Mouse (Mus musculus) lung, postnatal 0 days (tissue): ENCODE measurements around the gene Trpv5. TPM values are rescaled to one million over a fixed set of nuclear protein-coding genes. Genes with fewer than 3 reads are reported as not detected.

Experiments
- ATAC-seq: fragments of 200-750 bp; cut with Nextera tagmentation; 2 replicates; pipeline ENCODE4 v1.8.0; 2017; ENCODE audit warnings: moderate library complexity
- DNase-seq: peaks from one replicate; pipeline ENCODE4 v3.0.0-alpha.2; 2016; ENCODE audit warnings: low spot score
- H3K27ac ChIP-seq: fragments of 300-500 bp; sonication (generic); 2 replicates; pipeline ENCODE4 v1.5.1; 2014; ENCODE audit warnings: antibody characterized with exemption, mild to moderate bottlenecking, low read length, mixed read lengths
- H3K27me3 ChIP-seq: fragments of 300-500 bp; sonication (generic); replicated peaks from 2 replicates; pipeline ENCODE4 v1.6.1; 2014; ENCODE audit warnings: low read length, mixed read lengths; ENCODE audit not compliant: insufficient read depth
- H3K36me3 ChIP-seq: fragments of 300-500 bp; sonication (generic); 2 replicates; pipeline ENCODE4 v1.6.1; 2014; ENCODE audit warnings: low read length, mixed read lengths; ENCODE audit not compliant: insufficient read depth
- H3K4me1 ChIP-seq: fragments of 300-500 bp; sonication (generic); 2 replicates; pipeline ENCODE4 v1.6.1; 2014; ENCODE audit warnings: antibody characterized with exemption, low read depth, low read length, mixed read lengths; ENCODE audit not compliant: insufficient read depth
- H3K4me2 ChIP-seq: fragments of 300-500 bp; sonication (generic); replicated peaks from 2 replicates; pipeline ENCODE4 v1.6.1; 2014; ENCODE audit warnings: low read depth, mild to moderate bottlenecking, low read length, moderate library complexity, mixed read lengths
- H3K4me3 ChIP-seq: fragments of 300-500 bp; sonication (generic); 2 replicates; pipeline ENCODE4 v1.5.1; 2014; ENCODE audit warnings: low read depth, low read length
- H3K9ac ChIP-seq: fragments of 300-500 bp; sonication (generic); replicated peaks from 2 replicates; pipeline ENCODE4 v1.6.1; 2014; ENCODE audit warnings: low read depth, mild to moderate bottlenecking
- H3K9me3 ChIP-seq: fragments of 300-500 bp; sonication (generic); 2 replicates; pipeline ENCODE4 v1.6.1; 2016; ENCODE audit warnings: low read length, mixed read lengths
- CTCF ChIP-seq: IDR thresholded peaks from 2 replicates; pipeline ENCODE4 v1.5.1; 2016; ENCODE audit warnings: antibody characterized with exemption, mild to moderate bottlenecking
- EP300 ChIP-seq: IDR thresholded peaks from 2 replicates; pipeline ENCODE4 v1.6.1; 2016; ENCODE audit warnings: antibody characterized with exemption, mild to moderate bottlenecking, control low read depth
- WGBS: fragments of 180-500 bp; shearing (Covaris S2); extraction: QIAGEN DNeasy Blood & Tissue Kit; methylation state at CpG from one replicate; pipeline ENCODE4 v1.1.7; 2014; 5-methylcytosine and 5-hydroxymethylcytosine counted together
- polyA plus RNA-seq: library from polyadenylated mRNA; unstranded; fragments of >200 nt; fragmentation: Nextera tagmentation; extraction: Ambion mirVana; gene quantifications from 2 replicates; pipeline ENCODE4 v1.2.1, GENCODE M21; 2015

The Trpv5 gene
- polyA plus RNA-seq, 1 experiment from 2014 or later: not detected

DNA sequence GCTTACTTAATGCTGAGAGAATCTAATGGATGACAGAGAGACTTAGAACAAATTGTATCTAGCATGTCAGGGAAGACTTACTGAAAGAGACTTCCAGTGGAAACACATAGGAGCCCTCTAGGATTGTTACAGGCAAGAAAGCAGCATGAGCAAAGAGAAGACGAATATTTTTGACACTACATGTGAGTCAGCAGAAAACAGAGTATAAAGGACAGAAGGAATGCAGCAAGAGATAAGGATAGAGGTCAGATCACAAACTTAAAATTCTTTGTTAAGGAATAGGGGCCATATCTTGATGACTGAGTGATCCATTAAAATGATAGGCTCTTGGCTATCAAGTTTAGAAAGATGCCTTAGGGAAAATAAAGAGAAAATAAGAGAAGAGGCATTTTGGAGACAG is 20.7 kb upstream of the Trpv5 start:
- no peaks in the 10 kb centered on the region for H3K9me3 ChIP-seq
- no peaks in the 10 kb centered on the region for H3K27me3 ChIP-seq
- TF ChIP-seq EP300: no peak
- H3K4me1 ChIP-seq: no peaks in the 10 kb centered on the region
- no peak overlapping the region for H3K4me2 ChIP-seq
- 46% methylated on average over 1 of the region's 1 CpGs for WGBS
- H3K27ac ChIP-seq: no peak overlapping the region
- H3K4me3 ChIP-seq: no peak overlapping the region
- no peak overlapping the region for H3K9ac ChIP-seq
- DNase-seq (no peak), ATAC-seq (no peak)
- no peaks in the 10 kb centered on the region for H3K36me3 ChIP-seq

DNA sequence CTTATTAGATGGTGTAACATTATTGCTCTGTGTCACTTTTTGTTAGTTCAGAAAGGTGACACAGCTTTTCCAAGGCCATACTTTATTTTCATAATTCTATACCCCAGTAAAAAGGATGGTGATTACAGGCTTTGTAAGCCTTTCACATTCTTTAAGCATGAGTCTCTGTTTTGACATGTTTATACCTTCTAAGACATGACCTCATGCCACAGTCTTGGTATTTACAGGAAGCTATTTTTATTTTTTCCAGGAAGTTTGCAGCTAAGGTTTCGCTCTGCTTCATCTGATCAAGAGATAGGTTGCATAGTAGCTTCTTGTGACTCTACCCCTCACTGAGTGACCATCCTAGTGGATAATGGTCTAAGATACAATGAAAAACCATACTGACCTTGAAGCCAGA is 13.8 kb upstream of the Trpv5 start:
- Histone ChIP-seq H3K9me3 (no peaks in the 10 kb centered on the region), H3K4me2 (no peak overlapping the region), H3K27me3 (no peaks in the 10 kb centered on the region), H3K9ac (no peak overlapping the region), H3K4me1 (no peaks in the 10 kb centered on the region), H3K36me3 (no peaks in the 10 kb centered on the region), H3K4me3 (no peak overlapping the region), H3K27ac (no peak overlapping the region)
- ATAC-seq (no peak), DNase-seq (no peak)
- TF ChIP-seq CTCF (no peak), EP300 (no peak)
- WGBS: 88% methylated on average over 1 of the region's 1 CpGs

DNA sequence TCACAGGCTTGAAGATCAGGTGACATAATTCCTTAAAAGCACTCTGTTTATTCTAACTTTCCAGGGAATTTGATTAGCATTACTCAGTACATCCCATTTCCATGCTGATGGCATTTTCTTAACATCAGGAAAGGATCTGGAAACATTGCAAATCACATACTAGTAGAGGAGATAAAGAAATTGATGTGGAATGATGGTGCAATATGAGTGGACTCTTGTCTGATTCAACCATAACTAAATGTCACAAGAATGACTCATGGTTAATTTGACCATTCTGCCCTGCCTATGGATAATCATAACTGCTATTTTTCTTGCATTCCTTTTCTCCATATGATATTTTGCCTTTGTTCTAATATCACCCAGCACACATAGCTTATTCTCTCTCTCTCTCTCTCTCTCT is 11.6 kb upstream of the Trpv5 start:
- Histone ChIP-seq H3K4me3 (no peak overlapping the region), H3K36me3 (no peaks in the 10 kb centered on the region), H3K27ac (no peak overlapping the region), H3K9me3 (no peaks in the 10 kb centered on the region), H3K27me3 (no peaks in the 10 kb centered on the region), H3K4me2 (no peak overlapping the region), H3K9ac (no peak overlapping the region), H3K4me1 (no peaks in the 10 kb centered on the region)
- no peak for DNase-seq
- TF ChIP-seq EP300: no peak
- no peak for TF ChIP-seq CTCF
- ATAC-seq: no peak

DNA sequence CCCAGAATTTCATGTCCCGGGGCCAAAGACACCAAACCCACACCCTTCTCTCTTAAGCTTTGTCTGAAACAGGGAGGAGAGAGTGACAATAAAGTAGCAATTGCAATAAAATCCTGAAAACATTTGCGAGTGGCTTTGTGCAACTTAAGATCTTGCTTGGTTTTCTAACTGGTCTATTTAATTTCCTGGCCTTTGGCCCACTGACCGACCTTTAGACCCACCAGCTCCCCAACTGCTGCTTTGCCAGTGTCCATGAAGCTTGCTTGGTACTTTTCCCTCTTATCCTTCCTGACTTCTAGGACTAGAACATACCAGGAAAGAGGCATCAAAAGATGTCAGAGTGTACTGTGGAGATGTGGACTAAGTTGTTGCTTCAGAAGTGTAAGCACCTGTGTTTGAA is 5.0 kb upstream of the Trpv5 start:
- H3K9ac ChIP-seq: no peak overlapping the region
- DNase-seq (no peak), ATAC-seq (no peak)
- H3K4me1 ChIP-seq: no peaks in the 10 kb centered on the region
- no peak overlapping the region for H3K4me2 ChIP-seq
- no peak for TF ChIP-seq CTCF
- TF ChIP-seq EP300: no peak
- no peak overlapping the region for H3K27ac ChIP-seq
- 78% methylated on average over 3 of the region's 3 CpGs for WGBS
- no peak overlapping the region for H3K4me3 ChIP-seq
- no peaks in the 10 kb centered on the region for H3K27me3 ChIP-seq
- H3K9me3 ChIP-seq: no peaks in the 10 kb centered on the region
- H3K36me3 ChIP-seq: no peaks in the 10 kb centered on the region

DNA sequence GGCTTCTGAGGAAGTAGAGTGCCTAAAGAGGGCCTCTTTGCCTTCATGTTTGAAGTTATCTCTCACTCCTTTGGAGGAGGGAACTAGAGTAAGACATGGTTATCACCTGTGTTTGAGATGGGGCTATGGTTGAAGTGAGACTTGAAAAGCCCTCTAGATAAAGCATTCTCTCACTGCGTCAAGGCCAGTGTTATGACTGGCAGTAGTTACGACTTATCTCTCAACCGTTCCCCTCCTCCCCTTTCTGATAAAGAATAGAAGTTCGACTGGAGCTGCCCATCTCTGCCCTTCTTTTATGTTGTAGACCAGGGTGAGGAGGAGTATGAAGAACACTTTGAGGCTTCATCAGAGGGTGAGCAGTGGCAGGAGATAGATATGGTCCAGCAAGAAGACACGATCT is 4.3 kb upstream of the Trpv5 start:
- Histone ChIP-seq H3K4me1 (no peaks in the 10 kb centered on the region), H3K27me3 (no peaks in the 10 kb centered on the region), H3K36me3 (no peaks in the 10 kb centered on the region), H3K27ac (no peak overlapping the region), H3K9me3 (no peaks in the 10 kb centered on the region), H3K9ac (no peak overlapping the region), H3K4me2 (no peak overlapping the region), H3K4me3 (no peak overlapping the region)
- ATAC-seq (no peak), DNase-seq (no peak)
- 49% methylated on average over 5 of the region's 5 CpGs for WGBS
- no peak for TF ChIP-seq EP300
- TF ChIP-seq CTCF: no peak

DNA sequence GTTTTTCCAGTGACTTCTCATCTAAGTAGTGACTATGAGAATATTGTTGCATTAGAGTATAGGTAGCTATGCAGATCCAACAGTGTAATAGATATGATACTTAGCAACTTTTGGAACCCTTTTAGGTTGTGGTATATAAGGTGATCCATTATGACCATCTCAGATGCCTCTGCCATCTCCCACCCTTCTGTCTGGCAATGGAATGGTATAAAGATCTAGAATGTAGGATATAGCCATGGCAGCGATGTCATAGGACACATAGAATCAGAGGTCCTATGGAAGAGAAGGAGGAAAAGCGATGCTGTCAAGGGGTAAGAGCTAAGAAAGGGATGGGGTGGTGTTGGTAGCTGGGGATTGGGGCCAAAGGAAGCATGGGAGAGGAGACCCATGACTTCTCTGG is 3.6 kb upstream of the Trpv5 start, which contains the start of gene Llcfc1:
Gene Llcfc1 (plus strand): TSS at position 301 of the 400 bp plus-strand sequence.
- no peaks in the 10 kb centered on the region for H3K4me1 ChIP-seq
- no peak within 1 kb of the TSS for H3K27ac ChIP-seq
- H3K36me3 ChIP-seq: no peaks in the 10 kb centered on the region
- WGBS: 86% methylated on average over 2 of the region's 2 CpGs
- no peak for TF ChIP-seq CTCF
- no peak for TF ChIP-seq EP300
- H3K4me2 ChIP-seq: no peak within 1 kb of the TSS
- no peak for DNase-seq
- H3K27me3 ChIP-seq: no peaks in the 10 kb centered on the region
- H3K4me3 ChIP-seq: no peak within 1 kb of the TSS
- no peak for ATAC-seq
- no peaks in the 10 kb centered on the region for H3K9me3 ChIP-seq
- no peak within 1 kb of the TSS for H3K9ac ChIP-seq

DNA sequence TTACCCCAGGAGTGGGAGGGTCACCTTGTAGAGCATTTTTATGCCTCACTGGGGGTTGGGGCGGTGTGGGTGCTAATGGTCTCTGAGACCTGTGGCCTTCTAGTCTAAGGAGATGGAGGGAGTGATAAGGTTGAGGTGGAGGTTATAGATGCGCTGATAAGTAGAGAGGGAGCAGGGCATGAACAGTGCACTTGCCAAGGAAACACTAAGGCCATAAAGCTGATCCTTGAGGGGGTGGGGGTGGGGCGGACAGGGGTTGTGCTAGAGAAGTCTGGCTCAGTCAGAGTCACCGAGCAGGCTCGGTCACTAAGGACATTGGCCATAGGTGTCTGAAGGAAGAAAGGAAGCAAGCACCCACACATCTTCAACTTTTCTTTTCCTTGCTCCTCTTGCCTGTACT is 1.1 kb upstream of the Trpv5 start:
- H3K27me3 ChIP-seq: no peaks in the 10 kb centered on the region
- H3K4me3 ChIP-seq: no peak overlapping the region
- H3K4me1 ChIP-seq: no peaks in the 10 kb centered on the region
- H3K27ac ChIP-seq: no peak overlapping the region
- ATAC-seq (no peak), DNase-seq (no peak)
- H3K4me2 ChIP-seq: no peak overlapping the region
- H3K36me3 ChIP-seq: no peaks in the 10 kb centered on the region
- TF ChIP-seq CTCF (no peak), EP300 (no peak)
- no peaks in the 10 kb centered on the region for H3K9me3 ChIP-seq
- 69% methylated on average over 5 of the region's 5 CpGs for WGBS
- H3K9ac ChIP-seq: no peak overlapping the region
